Mouse (Mus musculus) heart, postnatal 0 days (tissue): ENCODE results near the gene Mta3. TPM values are rescaled to one million over a fixed set of nuclear protein-coding genes. Genes with fewer than 3 reads are reported as not detected.

Source experiments
- ATAC-seq: fragments of 200-750 bp; cut with Nextera tagmentation; 2 replicates; pipeline ENCODE4 v1.8.0; 2017; ENCODE audit warnings: low read depth, moderate number of reproducible peaks, moderate library complexity; ENCODE audit not compliant: insufficient read depth
- DNase-seq: peaks from one replicate; pipeline ENCODE4 v3.0.0-alpha.2; 2016; ENCODE audit warnings: low spot score
- H3K27ac ChIP-seq: fragments of 300-500 bp; sonication (generic); 2 replicates; pipeline ENCODE4 v1.5.1; 2014; ENCODE audit warnings: low read depth, mild to moderate bottlenecking
- H3K27me3 ChIP-seq: fragments of 300-500 bp; sonication (generic); 2 replicates; pipeline ENCODE4 v1.6.1; 2014; ENCODE audit warnings: low read length, mixed read lengths; ENCODE audit not compliant: control insufficient read depth, insufficient read depth
- H3K36me3 ChIP-seq: fragments of 300-500 bp; sonication (generic); replicated peaks from 2 replicates; pipeline ENCODE4 v1.6.1; 2014; ENCODE audit warnings: low read length, mixed read lengths; ENCODE audit not compliant: control insufficient read depth, insufficient read depth
- H3K4me1 ChIP-seq: fragments of 300-500 bp; sonication (generic); 2 replicates; pipeline ENCODE4 v1.6.1; 2014; ENCODE audit warnings: antibody characterized with exemption; ENCODE audit not compliant: control insufficient read depth, insufficient read depth
- H3K4me2 ChIP-seq: fragments of 300-500 bp; sonication (generic); 2 replicates; pipeline ENCODE4 v1.6.1; 2014; ENCODE audit warnings: low read depth, mild to moderate bottlenecking, low read length, moderate library complexity
- H3K4me3 ChIP-seq: fragments of 300-500 bp; sonication (generic); 2 replicates; pipeline ENCODE4 v1.5.1; 2014; ENCODE audit warnings: low read depth, low read length
- H3K9ac ChIP-seq: fragments of 300-500 bp; sonication (generic); replicated peaks from 2 replicates; pipeline ENCODE4 v1.6.1; 2014; ENCODE audit warnings: low read depth, low read length, mixed read lengths
- H3K9me3 ChIP-seq: fragments of 300-500 bp; sonication (generic); replicated peaks from 2 replicates; pipeline ENCODE4 v1.6.1; 2016; ENCODE audit warnings: low read length; ENCODE audit not compliant: control insufficient read depth
- CTCF ChIP-seq: IDR thresholded peaks from 2 replicates; pipeline ENCODE4 v1.5.1; 2016; ENCODE audit warnings: antibody characterized with exemption, control low read depth, low read depth
- EP300 ChIP-seq: IDR thresholded peaks from 2 replicates; pipeline ENCODE4 v1.6.1; 2016; ENCODE audit warnings: antibody characterized with exemption, low read depth
- WGBS: fragments of 180-500 bp; shearing (Covaris S2); extraction: QIAGEN DNeasy Blood & Tissue Kit; methylation state at CpG from one replicate; pipeline ENCODE4 v1.1.7; 2014; 5-methylcytosine and 5-hydroxymethylcytosine counted together
- polyA plus RNA-seq: library from polyadenylated mRNA; unstranded; fragments of >200 nt; fragmentation: Nextera tagmentation; extraction: Ambion mirVana; gene quantifications from 2 replicates; pipeline ENCODE4 v1.2.1, GENCODE M21; 2015
- total RNA-seq: library from RNA; depleted of rRNA; stranded (reverse); fragments of >200 nt; gene quantifications from 2 replicates; pipeline ENCODE4 v1.2.3, GENCODE M21; 2014; ENCODE audit warnings: low replicate concordance

Mta3 gene
- total and polyA plus RNA-seq, 2 experiments from 2014 or later = 28.3 to 34.3 TPM

GRCm38 (mm10) chr17:83705352-83706115, 429 bp upstream of the Mta3 start:
- Histone ChIP-seq H3K9ac (peak overlapping the region; percentile 98), H3K4me2 (peak overlapping the region; percentile 95), H3K4me3 (peak overlapping the region; percentile 85), H3K9me3 (no peaks in the 10 kb centered on the region), H3K27ac (peak overlapping the region; percentile 97), H3K36me3 (peaks cover 8% of the 10 kb centered on the region), H3K4me1 (no peaks in the 10 kb centered on the region), H3K27me3 (no peaks in the 10 kb centered on the region)
- WGBS = 1% methylated on average over 27 of the region's 38 CpGs
- ATAC-seq = peak; percentile 82
- TF ChIP-seq CTCF (no peak), EP300 (no peak)
- peak; percentile 68 for DNase-seq

- DNase-seq (peak; percentile 31), ATAC-seq (peak; percentile 45)
- under 1% methylated on average over 19 of the region's 19 CpGs for WGBS
- H3K4me1 ChIP-seq = no peaks in the 10 kb centered on the region
- H3K4me2 ChIP-seq = peak overlapping the region; percentile 95
- H3K9ac ChIP-seq = peak overlapping the region; percentile 98
- H3K27me3 ChIP-seq = no peaks in the 10 kb centered on the region
- H3K36me3 ChIP-seq = peaks cover 12% of the 10 kb centered on the region
- no peak for TF ChIP-seq CTCF
- TF ChIP-seq EP300 = no peak
- H3K4me3 ChIP-seq = peak overlapping the region; percentile 85
- peak overlapping the region; percentile 97 for H3K27ac ChIP-seq
- H3K9me3 ChIP-seq = no peaks in the 10 kb centered on the region
Observed at GRCm38 (mm10) chr17:83706594-83707126, 697 bp downstream of the Mta3 start.

- TF ChIP-seq CTCF (no peak), EP300 (no peak)
- no peak overlapping the region for H3K9ac ChIP-seq
- H3K27ac ChIP-seq = no peak overlapping the region
- DNase-seq (no peak), ATAC-seq (no peak)
- WGBS = 83% methylated on average over 4 of the region's 4 CpGs
- H3K27me3 ChIP-seq = no peaks in the 10 kb centered on the region
- H3K4me2 ChIP-seq = peak overlapping the region; percentile 95; the same call in 1 of the 2 replicates
- H3K36me3 ChIP-seq = peaks cover 12% of the 10 kb centered on the region
- no peaks in the 10 kb centered on the region for H3K9me3 ChIP-seq
- no peaks in the 10 kb centered on the region for H3K4me1 ChIP-seq
- H3K4me3 ChIP-seq = 0 out of 2 replicates have a peak overlapping the region, but pooled peaks have one; percentile 85
Observed at GRCm38 (mm10) chr17:83707372-83707771, 1.4 kb downstream of the Mta3 start.

- DNase-seq (no peak), ATAC-seq (no peak)
- TF ChIP-seq CTCF (no peak), EP300 (no peak)
Observed at GRCm38 (mm10) chr17:83707846-83708245, 1.9 kb downstream of the Mta3 start.

GRCm38 (mm10) chr17:83708256-83708655, 2.3 kb downstream of the Mta3 start:
- no peak overlapping the region for H3K27ac ChIP-seq
- no peak overlapping the region for H3K9ac ChIP-seq
- no peak overlapping the region for H3K4me2 ChIP-seq
- H3K27me3 ChIP-seq = no peaks in the 10 kb centered on the region
- TF ChIP-seq EP300 (no peak), CTCF (no peak)
- H3K36me3 ChIP-seq = peaks cover 12% of the 10 kb centered on the region
- no peaks in the 10 kb centered on the region for H3K4me1 ChIP-seq
- no peaks in the 10 kb centered on the region for H3K9me3 ChIP-seq
- ATAC-seq (no peak), DNase-seq (no peak)
- 87% methylated on average over 10 of the region's 10 CpGs for WGBS
- no peak overlapping the region for H3K4me3 ChIP-seq

More at GRCm38 (mm10) chr17:83707846-83708245, 1.9 kb downstream of the Mta3 start:
- Histone ChIP-seq H3K4me3 (no peak overlapping the region), H3K4me2 (no peak overlapping the region), H3K4me1 (no peaks in the 10 kb centered on the region), H3K36me3 (peaks cover 12% of the 10 kb centered on the region), H3K9me3 (no peaks in the 10 kb centered on the region), H3K9ac (no peak overlapping the region), H3K27me3 (no peaks in the 10 kb centered on the region), H3K27ac (no peak overlapping the region)
- WGBS = 93% methylated on average over 6 of the region's 6 CpGs
